Mouse (Mus musculus): ENCODE results near the gene F7. TPM values are rescaled to one million over a fixed set of nuclear protein-coding genes. Genes with fewer than 3 reads are reported as not detected.

The F7 gene
- 0.09 and 0.15 TPM in 2 replicates for polyA plus RNA-seq (2015; fragmentation: Nextera tagmentation; extraction: Ambion mirVana)

GRCm38 (mm10) chr8:13025487-13026224 lies at the start of gene F7:
TSS of gene F7 (plus strand) at chr8:13026034.
- Histone ChIP-seq H3K4me2 (no peak within 1 kb of the TSS), H3K4me1 (no peaks in the 10 kb centered on the region), H3K27ac (no peak within 1 kb of the TSS), H3K4me3 (no peak within 1 kb of the TSS), H3K9me3 (replicated peaks) (no peaks in the 10 kb centered on the region), H3K9ac (no peak within 1 kb of the TSS), H3K27me3 (no peaks in the 10 kb centered on the region), H3K36me3 (ENCODE audit: poor library complexity, severe bottlenecking) (0 out of 2 replicates have a peak, but pooled peaks cover 3% of the 10 kb centered on the region)
- no peak for ATAC-seq
- WGBS: 70% methylated on average over 10 of the region's 10 CpGs

- H3K4me1 ChIP-seq: peaks cover 4% of the 10 kb centered on the region; the same call in 1 of the 2 replicates
- no peak overlapping the region for H3K4me2 ChIP-seq
- H3K36me3 ChIP-seq (ENCODE audit: poor library complexity, severe bottlenecking): peaks cover 85% of the 10 kb centered on the region
- H3K9ac ChIP-seq: no peak overlapping the region
- H3K27ac ChIP-seq: no peak overlapping the region
- no peaks in the 10 kb centered on the region for H3K9me3 ChIP-seq (replicated peaks)
- WGBS: 86% methylated on average over 11 of the region's 11 CpGs
- H3K4me3 ChIP-seq: no peak overlapping the region
- ATAC-seq: no peak
- no peaks in the 10 kb centered on the region for H3K27me3 ChIP-seq
These were observed 49.5 kb upstream of the F7 start for GRCm38 (mm10) chr8:12976290-12976689.

- Histone ChIP-seq H3K9ac (no peak overlapping the region), H3K4me1 (peaks cover 3% of the 10 kb centered on the region; the same call in 1 of the 2 replicates), H3K27me3 (no peaks in the 10 kb centered on the region), H3K4me2 (no peak overlapping the region), H3K4me3 (no peak overlapping the region), H3K27ac (no peak overlapping the region), H3K9me3 (replicated peaks) (no peaks in the 10 kb centered on the region), H3K36me3 (ENCODE audit: poor library complexity, severe bottlenecking) (peaks cover 89% of the 10 kb centered on the region)
- WGBS: 72% methylated on average over 5 of the region's 5 CpGs
- ATAC-seq: no peak
These were observed 49.1 kb upstream of the F7 start for GRCm38 (mm10) chr8:12976723-12977122.

- Histone ChIP-seq H3K36me3 (ENCODE audit: poor library complexity, severe bottlenecking) (peaks cover 95% of the 10 kb centered on the region), H3K27me3 (no peaks in the 10 kb centered on the region), H3K27ac (no peak overlapping the region), H3K4me2 (no peak overlapping the region), H3K4me3 (no peak overlapping the region), H3K4me1 (no peaks in the 10 kb centered on the region), H3K9me3 (replicated peaks) (no peaks in the 10 kb centered on the region), H3K9ac (no peak overlapping the region)
- no peak for ATAC-seq
- 86% methylated on average over 12 of the region's 12 CpGs for WGBS
These were observed 48.5 kb upstream of the F7 start for GRCm38 (mm10) chr8:12977325-12977724.

GRCm38 (mm10) chr8:12978308-12978707 lies 47.5 kb upstream of the F7 start:
- H3K36me3 ChIP-seq (ENCODE audit: poor library complexity, severe bottlenecking): peaks cover 96% of the 10 kb centered on the region
- H3K4me3 ChIP-seq: no peak overlapping the region
- no peak for ATAC-seq

GRCm38 (mm10) chr8:12978726-12979125 lies 47.1 kb upstream of the F7 start:
- 29% methylated on average over 5 of the region's 5 CpGs for WGBS

More at GRCm38 (mm10) chr8:12978308-12978707, 47.5 kb upstream of the F7 start:
- H3K9me3 ChIP-seq (replicated peaks): no peaks in the 10 kb centered on the region
- no peaks in the 10 kb centered on the region for H3K27me3 ChIP-seq
- 78% methylated on average over 2 of the region's 2 CpGs for WGBS
- H3K9ac ChIP-seq: no peak overlapping the region
- no peak overlapping the region for H3K27ac ChIP-seq
- no peak overlapping the region for H3K4me2 ChIP-seq
- no peaks in the 10 kb centered on the region for H3K4me1 ChIP-seq

GRCm38 (mm10) chr8:12983681-12984467 lies 42.0 kb upstream of the F7 start:
- ATAC-seq: peak; percentile 69; the same call in 1 of the 2 replicates
- WGBS: 89% methylated on average over 18 of the region's 18 CpGs
- H3K36me3 ChIP-seq (ENCODE audit: poor library complexity, severe bottlenecking): peaks cover 80% of the 10 kb centered on the region

More at GRCm38 (mm10) chr8:12978726-12979125, 47.1 kb upstream of the F7 start:
- Histone ChIP-seq H3K9ac (no peak overlapping the region), H3K4me2 (no peak overlapping the region), H3K27ac (no peak overlapping the region), H3K27me3 (no peaks in the 10 kb centered on the region), H3K9me3 (replicated peaks) (no peaks in the 10 kb centered on the region), H3K4me3 (no peak overlapping the region), H3K4me1 (no peaks in the 10 kb centered on the region), H3K36me3 (ENCODE audit: poor library complexity, severe bottlenecking) (peaks cover 95% of the 10 kb centered on the region)
- ATAC-seq: peak; percentile 49

GRCm38 (mm10) chr8:12984601-12985243 lies 41.1 kb upstream of the F7 start:
- Histone ChIP-seq H3K9ac (no peak overlapping the region), H3K4me1 (no peaks in the 10 kb centered on the region), H3K27me3 (no peaks in the 10 kb centered on the region), H3K9me3 (replicated peaks) (no peaks in the 10 kb centered on the region), H3K4me3 (no peak overlapping the region), H3K4me2 (no peak overlapping the region), H3K36me3 (ENCODE audit: poor library complexity, severe bottlenecking) (peaks cover 76% of the 10 kb centered on the region), H3K27ac (no peak overlapping the region)
- WGBS: 94% methylated on average over 17 of the region's 17 CpGs
- no peak for ATAC-seq

More at GRCm38 (mm10) chr8:12983681-12984467, 42.0 kb upstream of the F7 start:
- Histone ChIP-seq H3K9ac (no peak overlapping the region), H3K27ac (no peak overlapping the region; the same call in 1 of the 2 replicates), H3K4me2 (no peak overlapping the region), H3K4me1 (no peaks in the 10 kb centered on the region), H3K4me3 (no peak overlapping the region), H3K27me3 (no peaks in the 10 kb centered on the region), H3K9me3 (replicated peaks) (no peaks in the 10 kb centered on the region)

GRCm38 (mm10) chr8:12985259-12985658 lies 40.6 kb upstream of the F7 start:
- Histone ChIP-seq H3K4me2 (no peak overlapping the region), H3K27me3 (no peaks in the 10 kb centered on the region), H3K4me3 (no peak overlapping the region), H3K36me3 (ENCODE audit: poor library complexity, severe bottlenecking) (peaks cover 75% of the 10 kb centered on the region), H3K9ac (no peak overlapping the region), H3K4me1 (no peaks in the 10 kb centered on the region), H3K9me3 (replicated peaks) (no peaks in the 10 kb centered on the region), H3K27ac (no peak overlapping the region)
- WGBS: 96% methylated on average over 13 of the region's 13 CpGs
- no peak for ATAC-seq

GRCm38 (mm10) chr8:12987571-12987970 lies 38.3 kb upstream of the F7 start:
- ATAC-seq: no peak

GRCm38 (mm10) chr8:12988722-12989430 lies 37.0 kb upstream of the F7 start:
- no peaks in the 10 kb centered on the region for H3K27me3 ChIP-seq
- no peak overlapping the region for H3K27ac ChIP-seq
- 86% methylated on average over 13 of the region's 13 CpGs for WGBS
- no peak overlapping the region for H3K4me2 ChIP-seq
- H3K9me3 ChIP-seq (replicated peaks): no peaks in the 10 kb centered on the region
- H3K9ac ChIP-seq: no peak overlapping the region
- no peak overlapping the region for H3K4me3 ChIP-seq
- peaks cover 64% of the 10 kb centered on the region for H3K36me3 ChIP-seq (ENCODE audit: poor library complexity, severe bottlenecking)
- no peak for ATAC-seq
- no peaks in the 10 kb centered on the region for H3K4me1 ChIP-seq

More at GRCm38 (mm10) chr8:12987571-12987970, 38.3 kb upstream of the F7 start:
- 86% methylated on average over 8 of the region's 8 CpGs for WGBS
- H3K36me3 ChIP-seq (ENCODE audit: poor library complexity, severe bottlenecking): peaks cover 69% of the 10 kb centered on the region
- no peak overlapping the region for H3K4me3 ChIP-seq
- H3K27me3 ChIP-seq: no peaks in the 10 kb centered on the region
- H3K27ac ChIP-seq: no peak overlapping the region
- no peaks in the 10 kb centered on the region for H3K9me3 ChIP-seq (replicated peaks)
- H3K4me2 ChIP-seq: no peak overlapping the region
- no peak overlapping the region for H3K9ac ChIP-seq
- no peaks in the 10 kb centered on the region for H3K4me1 ChIP-seq
